Mouse (Mus musculus): ENCODE measurements around the gene Psmb8. TPM values are rescaled to one million over a fixed set of nuclear protein-coding genes. Genes with fewer than 3 reads are reported as not detected.

Psmb8 gene
- polyA plus RNA-seq, 1 experiment from 2014 or later, result 1.6 TPM

DNA sequence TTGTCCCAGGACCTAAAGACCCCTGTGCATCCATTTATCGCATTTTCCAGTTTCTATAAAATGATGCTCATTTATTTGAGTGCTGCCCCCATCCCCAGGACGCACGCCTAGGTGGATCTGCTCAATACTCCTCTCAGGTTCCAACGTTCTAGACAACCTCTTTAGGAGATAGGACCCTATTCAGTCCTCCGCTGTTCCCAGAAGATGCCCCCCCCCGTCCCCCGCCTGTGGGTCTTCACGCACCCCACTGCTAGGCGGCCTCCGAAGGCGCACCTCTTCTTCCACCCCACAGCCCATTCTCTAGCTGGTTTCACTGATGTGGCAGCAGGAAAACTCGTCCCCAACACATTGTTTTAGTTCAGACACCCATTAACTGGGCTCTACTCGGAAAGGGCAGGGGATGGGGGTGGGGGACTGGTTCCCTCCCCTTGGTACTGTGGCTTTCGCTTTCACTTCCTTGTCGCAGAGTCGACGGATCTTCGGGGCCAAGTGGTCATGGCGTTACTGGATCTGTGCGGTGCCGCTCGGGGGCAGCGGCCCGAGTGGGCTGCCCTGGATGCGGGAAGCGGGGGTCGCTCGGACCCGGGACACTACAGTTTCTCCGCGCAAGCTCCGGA, 491 bp downstream of the Psmb8 start:
- no peak overlapping the region for H3K9ac ChIP-seq

DNA sequence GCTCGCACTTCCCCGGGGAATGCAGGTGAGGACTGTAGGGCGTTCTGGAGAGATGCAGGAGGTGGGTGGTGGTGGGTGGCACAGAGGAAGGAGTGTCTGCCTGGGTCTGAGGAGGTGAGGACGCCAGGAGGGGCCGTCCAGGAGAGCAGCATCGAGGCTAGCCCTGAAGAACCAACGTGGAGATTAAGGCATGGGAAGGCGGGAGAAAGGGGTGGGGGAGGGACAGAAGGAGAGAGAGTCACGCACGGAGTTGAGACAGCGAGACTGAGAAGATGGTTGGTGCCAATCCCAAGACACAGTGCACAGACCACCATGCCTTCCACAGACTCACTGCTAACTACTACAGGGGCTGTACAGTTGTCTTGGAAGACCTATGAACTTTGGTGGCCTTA, 996 bp downstream of the Psmb8 start:
- H3K9ac ChIP-seq, result no peak overlapping the region
- no peaks in the 10 kb centered on the region for H3K36me3 ChIP-seq (ENCODE audit: poor library complexity, severe bottlenecking)
- peaks cover 87% of the 10 kb centered on the region for H3K27me3 ChIP-seq
- 6% methylated on average over 11 of the region's 11 CpGs for WGBS
- peak overlapping the region; percentile 39 for H3K4me3 ChIP-seq
- H3K9me3 ChIP-seq (replicated peaks), result no peaks in the 10 kb centered on the region
- ATAC-seq, result no peak
- H3K4me1 ChIP-seq, result peaks cover 17% of the 10 kb centered on the region
- peak overlapping the region; percentile 63 for H3K4me2 ChIP-seq
- H3K27ac ChIP-seq, result no peak overlapping the region

More for the DNA sequence above, 491 bp downstream of the Psmb8 start:
- peak overlapping the region; percentile 39 for H3K4me3 ChIP-seq
- ATAC-seq, result no peak
- no peaks in the 10 kb centered on the region for H3K9me3 ChIP-seq (replicated peaks)
- WGBS, result 2% methylated on average over 32 of the region's 32 CpGs
- no peaks in the 10 kb centered on the region for H3K36me3 ChIP-seq (ENCODE audit: poor library complexity, severe bottlenecking)
- H3K4me2 ChIP-seq, result peak overlapping the region; percentile 63
- peaks cover 17% of the 10 kb centered on the region for H3K4me1 ChIP-seq
- no peak overlapping the region for H3K27ac ChIP-seq
- peaks cover 86% of the 10 kb centered on the region for H3K27me3 ChIP-seq

DNA sequence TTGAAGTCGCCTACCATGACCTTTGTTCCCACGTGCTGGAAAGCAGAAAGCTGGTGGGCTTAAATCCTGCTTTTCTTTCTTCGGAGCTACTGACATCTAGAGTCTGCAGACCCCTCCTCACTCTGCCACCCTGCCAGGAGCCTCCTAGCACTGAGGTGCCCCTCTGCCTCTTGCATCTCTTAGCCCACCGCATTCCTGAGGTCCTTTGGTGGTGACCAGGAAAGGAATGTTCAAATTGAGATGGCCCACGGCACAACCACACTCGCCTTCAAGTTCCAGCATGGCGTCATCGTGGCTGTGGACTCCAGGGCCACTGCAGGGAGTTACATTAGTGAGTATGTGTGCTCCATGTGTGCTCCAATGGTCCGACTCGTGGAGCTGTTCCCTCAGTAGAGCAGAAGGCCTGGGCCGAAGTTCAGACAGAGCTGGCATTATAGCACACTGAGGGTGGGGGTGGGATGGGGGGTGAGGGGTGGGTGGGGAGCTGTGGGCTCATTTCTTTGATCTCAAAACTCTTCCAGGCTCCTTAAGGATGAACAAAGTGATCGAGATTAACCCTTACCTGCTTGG, 1.6 kb downstream of the Psmb8 start:
- Histone ChIP-seq H3K4me2 (no peak overlapping the region), H3K4me3 (no peak overlapping the region), H3K27ac (no peak overlapping the region), H3K4me1 (peaks cover 17% of the 10 kb centered on the region), H3K9ac (no peak overlapping the region), H3K9me3 (replicated peaks) (no peaks in the 10 kb centered on the region), H3K36me3 (ENCODE audit: poor library complexity, severe bottlenecking) (no peaks in the 10 kb centered on the region), H3K27me3 (peaks cover 86% of the 10 kb centered on the region)
- 55% methylated on average over 12 of the region's 12 CpGs for WGBS
- ATAC-seq, result no peak

DNA sequence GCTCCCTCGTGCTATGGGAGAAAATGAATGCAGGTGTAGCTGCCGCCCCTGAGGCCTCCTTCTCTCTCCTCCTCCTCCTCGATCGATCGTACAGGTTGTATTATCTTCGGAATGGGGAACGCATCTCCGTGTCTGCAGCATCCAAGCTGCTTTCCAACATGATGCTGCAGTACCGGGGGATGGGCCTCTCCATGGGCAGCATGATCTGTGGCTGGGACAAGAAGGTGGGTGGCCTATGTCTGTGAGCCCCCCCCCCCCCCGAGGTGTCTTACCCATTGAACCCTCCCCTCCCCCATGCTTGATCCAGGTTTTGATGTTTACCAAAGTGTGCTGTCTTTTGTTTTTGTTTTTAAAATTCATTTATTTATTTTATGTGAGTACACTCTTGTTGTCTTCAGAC, 2.5 kb downstream of the Psmb8 start:
- Histone ChIP-seq H3K27me3 (peaks cover 85% of the 10 kb centered on the region), H3K27ac (no peak overlapping the region), H3K36me3 (ENCODE audit: poor library complexity, severe bottlenecking) (no peaks in the 10 kb centered on the region), H3K9me3 (replicated peaks) (no peaks in the 10 kb centered on the region), H3K9ac (no peak overlapping the region), H3K4me3 (no peak overlapping the region), H3K4me2 (no peak overlapping the region), H3K4me1 (peaks cover 21% of the 10 kb centered on the region)
- no peak for ATAC-seq
- WGBS, result 81% methylated on average over 10 of the region's 10 CpGs

DNA sequence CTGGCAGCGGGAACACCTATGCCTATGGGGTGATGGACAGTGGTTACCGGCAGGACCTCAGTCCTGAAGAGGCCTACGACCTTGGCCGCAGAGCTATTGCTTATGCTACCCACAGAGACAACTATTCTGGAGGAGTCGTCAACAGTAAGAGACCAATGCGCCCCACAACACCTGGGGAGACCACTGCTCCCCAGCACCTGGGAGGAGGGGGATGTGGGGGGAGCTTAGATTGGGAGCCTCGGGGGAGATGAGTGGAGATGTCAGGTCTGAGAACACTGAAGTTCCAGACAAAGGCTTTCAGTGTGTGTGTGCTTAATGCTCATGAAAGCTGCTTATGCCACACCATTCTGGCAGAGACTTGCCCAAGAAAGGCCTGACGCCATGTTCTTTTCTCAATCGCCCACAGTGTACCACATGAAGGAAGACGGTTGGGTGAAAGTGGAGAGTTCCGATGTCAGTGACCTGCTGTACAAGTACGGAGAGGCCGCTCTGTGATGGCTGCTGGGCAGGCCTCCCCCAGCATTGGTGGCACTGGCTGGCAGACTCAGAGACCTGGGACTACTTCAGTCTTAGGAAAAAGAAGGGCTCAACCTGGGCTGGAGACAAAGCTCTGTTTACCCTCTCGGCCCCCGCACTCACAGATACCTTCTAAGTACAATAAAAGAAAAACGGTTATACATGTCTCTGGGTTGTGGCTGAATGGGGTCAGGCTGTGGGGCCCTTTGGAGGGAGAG, 3.4 kb downstream of the Psmb8 start:
- Histone ChIP-seq H3K9me3 (replicated peaks) (no peaks in the 10 kb centered on the region), H3K4me1 (peaks cover 28% of the 10 kb centered on the region), H3K36me3 (ENCODE audit: poor library complexity, severe bottlenecking) (no peaks in the 10 kb centered on the region), H3K27ac (no peak overlapping the region), H3K27me3 (peaks cover 85% of the 10 kb centered on the region), H3K4me2 (no peak overlapping the region), H3K9ac (no peak overlapping the region), H3K4me3 (no peak overlapping the region)
- ATAC-seq, result no peak
- WGBS, result 86% methylated on average over 16 of the region's 16 CpGs

DNA sequence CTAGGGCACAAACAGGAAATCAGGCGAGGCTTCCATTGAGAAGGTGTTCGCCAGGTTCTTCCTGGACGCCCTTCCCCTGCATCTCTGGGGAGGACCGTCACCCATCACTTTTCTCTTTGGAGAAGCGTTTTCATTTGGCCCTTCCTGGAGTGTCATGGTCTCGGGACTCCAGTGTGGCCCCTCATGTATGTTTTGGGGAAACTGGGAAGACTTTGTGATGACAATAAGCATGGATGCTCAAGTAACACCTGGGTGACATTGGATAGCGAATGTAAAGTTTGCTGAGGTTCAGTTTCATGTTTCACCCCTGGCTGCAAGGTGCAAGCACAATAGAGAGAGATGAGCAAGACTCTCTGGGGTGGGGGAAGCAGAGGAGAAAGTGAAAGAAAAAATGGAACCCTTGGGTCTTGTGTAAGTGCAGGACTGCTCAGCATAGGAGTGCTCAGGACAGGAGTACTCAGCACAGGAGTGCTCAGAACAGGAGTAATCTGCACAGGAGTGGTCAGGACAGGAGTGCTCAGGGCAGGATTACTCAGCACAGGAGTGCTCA, 4.1 kb downstream of the Psmb8 start:
- no peaks in the 10 kb centered on the region for H3K36me3 ChIP-seq (ENCODE audit: poor library complexity, severe bottlenecking)
- H3K9me3 ChIP-seq (replicated peaks), result no peaks in the 10 kb centered on the region
- H3K4me2 ChIP-seq, result no peak overlapping the region
- H3K27me3 ChIP-seq, result peaks cover 85% of the 10 kb centered on the region
- no peak for ATAC-seq
- peaks cover 26% of the 10 kb centered on the region for H3K4me1 ChIP-seq
- no peak overlapping the region for H3K4me3 ChIP-seq
- H3K9ac ChIP-seq, result no peak overlapping the region
- 77% methylated on average over 7 of the region's 7 CpGs for WGBS
- no peak overlapping the region for H3K27ac ChIP-seq

DNA sequence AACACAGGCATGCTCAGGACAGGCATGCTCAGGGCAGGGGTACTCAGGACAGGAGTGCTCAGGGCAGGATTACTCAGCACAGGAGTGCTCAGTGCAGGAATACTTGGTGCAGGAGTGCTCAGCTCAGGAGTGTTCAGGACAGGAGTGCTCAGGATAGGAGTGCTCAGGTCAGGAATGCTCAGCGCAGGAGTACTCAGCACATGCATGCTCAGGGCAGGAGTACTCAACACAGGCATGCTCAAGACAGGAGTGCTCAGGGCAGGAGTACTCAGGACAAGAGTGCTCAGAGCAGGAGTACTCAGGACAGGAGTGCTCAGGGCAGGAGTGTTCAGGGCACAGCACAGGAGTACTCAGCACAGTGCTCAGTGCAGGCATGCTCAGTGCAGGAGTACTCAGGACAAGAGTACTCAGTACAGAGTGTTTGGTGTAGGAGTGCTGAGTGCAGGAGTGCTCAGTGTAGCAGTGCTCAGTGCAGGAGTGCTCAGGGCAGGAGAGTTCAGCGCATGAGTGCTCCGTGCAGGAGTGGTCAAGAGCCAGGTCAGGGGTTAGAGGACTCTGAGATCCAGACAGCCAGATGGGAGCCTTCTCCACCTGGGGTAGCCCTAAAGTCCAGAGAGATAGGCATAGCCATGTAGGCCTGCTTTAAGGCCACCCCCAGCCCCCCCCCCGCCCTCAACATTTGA, 5.4 kb downstream of the Psmb8 start:
- 71% methylated on average over 4 of the region's 4 CpGs for WGBS
- H3K27me3 ChIP-seq, result peaks cover 80% of the 10 kb centered on the region
- no peak overlapping the region for H3K4me3 ChIP-seq
- peaks cover 16% of the 10 kb centered on the region for H3K4me1 ChIP-seq
- H3K9ac ChIP-seq, result no peak overlapping the region
- 0 out of 2 replicates have a peak, but pooled peaks have one; percentile 41 for ATAC-seq
- no peak overlapping the region for H3K27ac ChIP-seq
- no peaks in the 10 kb centered on the region for H3K9me3 ChIP-seq (replicated peaks)
- no peak overlapping the region for H3K4me2 ChIP-seq
- no peaks in the 10 kb centered on the region for H3K36me3 ChIP-seq (ENCODE audit: poor library complexity, severe bottlenecking)

DNA sequence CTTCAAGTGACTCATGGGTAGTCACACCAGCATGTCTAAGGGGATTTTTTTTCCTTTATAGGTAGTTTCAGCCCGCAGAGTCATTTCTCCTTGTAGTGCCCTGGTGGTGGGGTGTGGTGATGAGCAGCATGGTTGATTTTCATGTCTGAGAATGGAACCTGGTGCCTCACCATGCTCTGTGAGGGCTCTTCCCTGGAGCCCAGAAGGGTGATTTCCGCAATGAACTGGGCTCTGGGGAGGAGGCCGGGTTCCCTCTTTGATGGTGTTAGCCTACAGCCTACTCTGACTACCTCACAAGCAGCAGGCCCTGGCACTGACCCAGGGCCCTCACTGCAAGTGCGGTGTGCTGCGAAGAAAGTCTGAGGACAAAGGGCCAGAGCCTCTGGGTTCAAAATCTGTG, 5.9 kb downstream of the Psmb8 start, which contains the start of gene Tap2:
Gene Tap2, plus strand, starts transcription at position 84 of the 400 bp plus-strand sequence.
- Histone ChIP-seq H3K27ac (no peak within 1 kb of the TSS), H3K9ac (peak within 1 kb of the TSS; percentile 72), H3K36me3 (ENCODE audit: poor library complexity, severe bottlenecking) (no peaks in the 10 kb centered on the region), H3K4me1 (peaks cover 11% of the 10 kb centered on the region; the same call in 1 of the 2 replicates), H3K27me3 (peaks cover 78% of the 10 kb centered on the region), H3K4me2 (peak within 1 kb of the TSS; percentile 88), H3K9me3 (replicated peaks) (no peaks in the 10 kb centered on the region), H3K4me3 (peak within 1 kb of the TSS; percentile 65)
- WGBS, result 55% methylated on average over 5 of the region's 5 CpGs
- no peak for ATAC-seq

- H3K4me1 ChIP-seq, result peaks cover 11% of the 10 kb centered on the region; the same call in 1 of the 2 replicates
- ATAC-seq, result peak; percentile 41; the same call in 1 of the 2 replicates
- peaks cover 75% of the 10 kb centered on the region for H3K27me3 ChIP-seq
- H3K9ac ChIP-seq, result peak overlapping the region; percentile 72
- H3K36me3 ChIP-seq (ENCODE audit: poor library complexity, severe bottlenecking), result no peaks in the 10 kb centered on the region
- peak overlapping the region; percentile 88 for H3K4me2 ChIP-seq
- peak overlapping the region; percentile 65 for H3K4me3 ChIP-seq
- no peaks in the 10 kb centered on the region for H3K9me3 ChIP-seq (replicated peaks)
- WGBS, result under 1% methylated on average over 44 of the region's 44 CpGs
- no peak overlapping the region for H3K27ac ChIP-seq
These were observed 6.9 kb downstream of the Psmb8 start for GRCm38 (mm10) chr17:34204303-34205010.

DNA sequence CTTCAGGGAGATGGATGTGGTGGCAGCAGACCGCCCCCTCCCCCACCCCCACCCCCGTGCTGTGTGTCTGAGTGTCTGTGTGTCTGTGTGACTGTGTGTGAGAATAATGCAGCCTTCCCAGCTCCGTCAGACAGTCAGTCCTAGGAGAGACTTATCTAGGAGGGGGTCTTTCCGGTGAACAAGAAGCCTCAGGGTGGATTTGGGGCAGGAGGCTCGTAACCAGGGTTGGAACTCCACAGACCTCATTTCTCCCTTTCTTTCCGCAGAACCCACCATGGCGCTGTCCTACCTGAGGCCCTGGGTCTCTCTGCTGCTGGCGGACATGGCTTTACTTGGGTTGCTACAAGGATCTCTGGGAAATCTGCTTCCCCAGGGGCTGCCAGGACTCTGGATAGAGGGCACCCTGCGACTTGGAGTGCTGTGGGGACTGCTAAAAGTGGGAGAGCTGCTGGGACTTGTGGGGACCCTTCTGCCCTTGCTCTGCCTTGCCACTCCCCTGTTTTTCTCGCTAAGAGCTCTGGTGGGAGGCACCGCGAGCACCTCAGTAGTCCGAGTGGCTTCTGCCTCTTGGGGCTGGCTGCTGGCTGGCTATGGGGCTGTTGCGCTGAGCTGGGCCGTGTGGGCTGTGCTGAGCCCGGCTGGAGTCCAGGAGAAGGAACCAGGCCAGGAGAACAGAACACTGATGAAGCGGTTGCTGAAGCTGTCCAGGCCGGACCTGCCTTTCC, 7.7 kb downstream of the Psmb8 start:
- Histone ChIP-seq H3K36me3 (ENCODE audit: poor library complexity, severe bottlenecking) (no peaks in the 10 kb centered on the region), H3K4me3 (peak overlapping the region; percentile 65), H3K27ac (no peak overlapping the region), H3K9ac (peak overlapping the region; percentile 72), H3K9me3 (replicated peaks) (no peaks in the 10 kb centered on the region; the same call in 1 of the 2 replicates), H3K27me3 (peaks cover 70% of the 10 kb centered on the region), H3K4me2 (peak overlapping the region; percentile 88), H3K4me1 (peaks cover 11% of the 10 kb centered on the region; the same call in 1 of the 2 replicates)
- 18% methylated on average over 18 of the region's 18 CpGs for WGBS
- no peak for ATAC-seq

All from forebrain, embryonic 13.5 days (tissue).